Mouse (Mus musculus) spleen, postnatal 36 days (tissue): ENCODE measurements around the gene Ptges3.
"Not testable (repeated sequence)": the region's sequence is repeated elsewhere in the genome, so short reads cannot be mapped to it uniquely, and the experiment has no call there.

ENCODE experiments used
- DNase-seq, 2 experiments: peaks; one replicate each; pipeline ENCODE4 v3.0.0; 2022; ENCODE audit warnings: low spot score in 2 of 2, mixed read lengths in 1 of 2

Gene Ptges3

DNA sequence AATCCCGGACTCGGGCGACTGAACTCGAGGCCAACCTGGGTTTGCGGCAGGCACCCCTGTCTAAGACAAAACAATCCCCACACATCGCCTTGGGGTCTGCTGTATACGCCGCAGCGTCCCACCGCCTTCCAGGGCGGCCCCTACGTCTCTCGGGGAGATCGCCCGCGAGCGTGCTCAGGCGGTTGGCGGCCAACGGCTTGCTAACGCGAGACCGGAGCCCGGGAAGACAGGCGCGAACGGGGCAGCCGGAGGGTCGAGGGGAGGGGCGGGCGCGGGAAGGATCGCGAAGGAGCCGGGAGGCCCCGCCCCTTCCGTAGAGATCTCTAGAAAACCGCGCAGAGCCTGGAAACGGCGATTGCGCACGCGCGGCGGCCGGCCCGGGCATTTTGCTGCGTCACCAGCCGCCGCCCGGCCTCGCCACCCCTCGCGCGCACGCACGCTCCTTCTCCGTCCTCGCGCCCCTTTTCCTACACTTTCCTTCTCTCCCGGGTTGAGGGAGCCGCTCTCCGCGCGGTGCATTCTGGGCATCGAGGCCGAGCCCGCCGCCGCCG lies at the start of gene Ptges3:
Gene Ptges3 (plus strand): TSS at position 354 of the 551 bp plus-strand sequence.
- peak; percentile 92 to 94 for DNase-seq

GRCm38 (mm10) chr10:128009735-128010134 lies 49.0 kb upstream of the Ptges3 start:
- DNase-seq: no peak

DNA sequence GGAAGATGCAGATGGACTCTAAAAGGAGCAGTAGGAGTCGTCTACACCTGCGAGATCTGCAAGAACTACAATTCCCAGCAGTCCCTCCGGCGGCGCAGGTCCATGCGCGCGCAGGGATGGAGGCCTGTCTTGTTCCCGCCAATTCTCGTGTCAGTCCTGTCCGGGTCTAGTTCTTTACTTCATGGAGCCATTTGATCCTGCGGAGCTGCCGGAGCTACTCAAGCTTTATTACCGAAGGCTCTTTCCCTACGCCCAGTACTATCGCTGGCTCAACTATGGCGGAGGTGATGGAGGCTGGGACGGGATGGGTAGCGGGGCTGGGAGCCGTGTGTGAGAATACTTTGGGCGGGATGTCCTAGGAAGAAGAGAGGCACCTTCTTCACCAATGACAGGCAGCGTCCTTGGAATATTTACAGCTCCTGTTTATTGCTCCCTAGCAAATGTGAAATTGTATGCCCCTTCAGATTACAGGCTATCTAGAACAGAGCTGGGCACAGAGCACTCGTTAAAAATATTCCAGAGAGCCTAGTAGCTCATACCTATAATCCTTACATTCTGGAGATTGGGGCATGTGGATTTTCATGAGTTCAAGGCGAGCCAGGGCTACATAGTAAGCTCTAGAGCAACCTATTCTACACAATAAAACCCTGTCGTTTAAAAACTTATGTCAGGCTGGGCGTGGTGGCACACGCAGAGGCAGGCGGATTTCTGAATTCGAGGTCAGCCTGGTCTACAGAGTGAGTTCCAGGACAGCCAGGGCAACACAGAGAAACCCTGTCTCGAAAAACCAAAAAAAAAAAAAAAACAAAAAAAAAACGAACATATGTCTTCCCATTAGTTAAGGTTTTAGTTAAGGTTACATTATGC lies 43.5 kb upstream of the Ptges3 start, which contains the start of gene Prim1:
Gene Prim1 (plus strand): TSS at position 101 of the 867 bp plus-strand sequence.
- DNase-seq: peak; percentile 81 to 86

GRCm38 (mm10) chr10:128022196-128022595 lies 36.6 kb upstream of the Ptges3 start:
- no peak for DNase-seq

DNA sequence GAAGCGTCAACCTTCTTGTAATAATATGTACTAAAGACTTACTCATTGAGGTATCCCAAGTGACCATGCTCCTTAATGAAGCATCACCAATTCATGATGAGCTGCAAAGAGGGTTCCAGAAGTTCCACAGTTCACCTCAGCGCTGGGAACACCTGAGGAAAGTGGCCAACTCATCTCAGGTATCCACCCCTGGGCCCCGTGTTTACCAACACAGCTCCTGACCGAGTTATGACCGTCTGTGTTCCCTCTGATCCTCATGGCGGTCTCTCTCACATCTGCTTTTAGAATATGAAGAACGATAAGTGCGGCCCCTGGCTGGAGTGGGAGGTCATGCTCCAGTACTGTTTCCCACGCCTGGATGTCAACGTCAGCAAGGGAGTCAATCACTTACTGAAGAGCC lies 35.3 kb upstream of the Ptges3 start:
- no peak for DNase-seq

DNA sequence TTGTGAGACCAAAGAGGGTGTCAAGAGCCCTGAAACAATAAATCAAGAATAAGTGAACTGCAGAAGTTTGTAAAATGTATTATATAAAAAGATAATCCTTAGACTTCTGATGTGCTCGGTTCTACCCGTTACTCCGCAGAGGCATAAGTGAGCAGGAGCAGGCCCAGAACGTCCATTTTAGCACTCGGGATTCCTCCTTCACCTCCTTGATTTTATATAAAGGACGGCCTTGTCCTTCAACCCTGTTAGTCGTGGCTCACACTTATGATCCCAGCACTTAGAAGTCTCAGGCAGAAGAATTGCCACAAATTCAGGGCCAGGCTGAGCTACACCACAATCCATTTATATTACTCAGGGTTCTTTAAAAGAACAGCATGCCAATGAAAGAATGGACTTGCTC lies 28.8 kb upstream of the Ptges3 start:
- DNase-seq: no peak

DNA sequence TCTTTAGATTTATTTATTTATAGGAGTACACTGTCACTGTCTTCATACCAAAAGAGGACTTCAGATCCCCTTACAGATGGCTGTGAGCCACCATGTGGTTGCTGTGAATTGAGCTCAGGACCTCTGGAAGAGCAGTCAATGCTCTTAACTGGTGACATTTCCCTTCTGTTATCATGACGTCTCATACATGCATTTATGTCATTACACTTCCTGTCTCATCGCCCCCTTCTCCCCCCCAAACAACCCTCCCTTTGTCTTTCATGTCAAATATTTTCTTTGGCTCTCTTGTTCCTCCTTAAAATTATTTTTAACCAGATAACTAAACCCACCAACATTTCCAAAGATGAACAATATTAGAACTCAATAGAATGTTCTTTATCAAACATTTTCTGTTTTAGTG lies 27.9 kb upstream of the Ptges3 start:
- no peak for DNase-seq

DNA sequence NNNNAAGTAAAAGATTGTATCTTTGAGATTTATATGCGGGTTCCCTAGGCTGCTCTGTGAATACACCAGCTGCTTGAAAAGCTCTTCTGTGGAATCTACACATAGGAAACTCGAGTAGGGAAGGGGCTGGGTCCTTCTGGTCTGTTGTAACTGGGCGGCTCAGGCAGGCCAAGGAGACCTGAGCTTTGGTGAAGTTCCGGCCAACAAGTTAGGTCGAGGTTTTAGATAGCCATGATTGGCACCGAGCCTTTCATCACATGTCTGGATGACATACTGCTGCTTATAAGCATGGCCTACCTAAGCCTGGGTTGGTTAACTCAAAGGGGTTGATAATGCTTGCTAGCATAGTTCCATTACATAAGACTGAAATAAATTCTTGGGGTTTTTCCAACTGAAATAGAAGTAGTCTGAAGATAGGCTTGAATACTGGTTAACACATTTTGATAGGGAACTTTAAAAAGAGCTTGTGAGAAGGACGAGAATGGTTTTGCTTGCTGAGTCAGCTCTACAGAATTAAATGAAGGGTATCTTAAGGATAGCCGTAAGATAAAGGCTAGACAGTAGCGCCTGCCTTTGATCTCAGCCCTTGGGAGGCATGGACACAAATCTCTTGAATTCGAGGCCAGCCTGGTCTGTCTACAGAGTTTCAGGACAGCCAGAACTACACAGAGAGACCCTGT lies 21.9 kb upstream of the Ptges3 start:
- DNase-seq: peak; percentile 30 to 41

DNA sequence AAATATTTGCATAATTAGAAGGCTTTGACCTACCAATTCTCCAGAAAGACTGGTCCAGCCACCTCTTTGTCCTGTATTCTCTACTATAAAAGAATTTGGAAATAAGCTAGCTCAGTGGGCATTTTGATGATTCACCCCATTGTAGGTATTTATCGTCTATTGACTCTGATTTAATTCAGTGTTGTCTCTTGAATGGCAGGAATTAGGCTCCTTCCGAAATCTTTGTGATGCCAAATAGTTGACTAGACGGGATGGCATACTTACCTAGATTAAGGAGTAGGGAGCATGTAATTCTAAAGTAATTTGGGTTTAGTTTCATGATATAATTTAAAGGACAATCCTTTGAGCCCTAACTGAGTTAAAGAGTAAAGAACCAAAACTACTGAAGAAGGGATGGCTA lies 20.8 kb upstream of the Ptges3 start:
- no peak for DNase-seq

DNA sequence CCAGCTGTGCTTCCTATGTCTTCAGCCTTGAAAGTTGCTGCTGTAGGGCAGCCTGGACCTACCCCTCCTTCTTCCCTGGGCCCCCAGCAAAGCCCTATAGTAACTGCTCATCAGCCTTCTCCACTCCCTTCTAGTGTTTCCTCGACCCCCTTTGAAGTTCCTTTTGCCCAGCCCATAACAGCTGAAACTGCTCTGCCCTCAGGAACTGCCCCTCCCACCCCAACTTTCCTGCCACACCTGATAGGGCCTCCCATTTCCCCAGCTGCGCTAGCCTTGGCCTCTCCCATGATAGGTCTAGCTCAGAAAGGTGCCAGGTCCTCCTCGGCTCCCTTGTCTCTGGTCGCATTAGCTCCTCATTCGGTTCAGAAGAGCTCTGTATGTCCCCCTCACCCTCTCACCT lies 19.6 kb upstream of the Ptges3 start:
- DNase-seq: peak; percentile 25 to 26

DNA sequence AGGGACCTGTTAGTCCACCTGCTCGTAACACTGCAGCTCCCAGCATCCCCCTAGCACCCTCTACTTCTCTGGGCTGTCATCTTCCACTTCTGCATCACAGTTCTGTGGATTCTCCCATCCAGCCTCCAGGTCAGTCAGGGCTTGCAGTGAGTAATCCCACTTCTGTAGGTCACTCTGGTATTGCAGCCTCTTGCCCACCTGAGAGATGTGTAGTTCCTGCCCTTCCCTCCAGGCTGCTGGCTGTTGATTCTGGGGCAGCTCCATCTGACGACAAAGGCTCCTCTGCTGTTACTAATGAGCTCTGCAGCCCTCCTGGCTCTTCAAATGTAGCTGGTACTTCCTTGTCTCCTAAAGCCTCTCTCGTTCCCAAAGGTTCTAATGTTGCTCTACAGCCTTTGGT lies 18.9 kb upstream of the Ptges3 start:
- no peak for DNase-seq

DNA sequence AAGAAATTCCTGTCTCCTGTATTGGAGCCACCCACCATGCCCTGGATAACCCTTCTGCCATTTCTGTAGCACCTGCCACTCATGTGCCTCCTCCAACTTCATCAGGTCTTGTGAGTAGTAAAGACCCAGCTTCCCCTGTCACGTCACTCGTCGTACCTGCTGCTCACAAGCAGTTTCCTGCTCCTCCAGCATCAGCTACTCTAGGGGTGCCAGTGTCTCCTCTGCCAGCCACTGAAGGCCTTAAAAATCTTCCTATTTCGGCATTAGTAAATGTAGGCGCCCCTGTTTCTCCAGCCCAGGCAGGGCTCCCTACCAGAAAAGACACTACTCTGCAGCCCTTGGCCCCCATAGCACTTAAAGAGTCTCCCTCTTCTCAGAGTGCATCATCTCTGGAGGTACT lies 18.5 kb upstream of the Ptges3 start:
- DNase-seq: no peak

DNA sequence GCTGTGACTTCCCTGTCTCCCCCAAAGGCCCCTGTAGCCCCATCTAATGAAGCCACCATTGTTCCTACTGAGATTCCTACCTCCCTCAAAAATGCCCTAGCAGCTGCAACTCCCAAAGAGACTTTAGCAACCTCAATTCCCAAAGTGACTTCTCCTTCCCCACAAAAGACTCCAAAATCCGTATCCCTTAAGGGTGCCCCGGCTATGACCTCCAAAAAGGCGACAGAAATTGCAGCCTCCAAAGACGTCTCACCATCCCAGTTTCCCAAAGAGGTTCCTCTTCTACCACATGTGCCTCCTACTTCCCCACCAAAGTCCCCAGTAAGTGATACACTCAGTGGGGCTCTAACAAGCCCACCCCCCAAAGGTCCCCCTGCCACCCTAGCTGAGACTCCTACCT lies 17.1 kb upstream of the Ptges3 start:
- DNase-seq: no peak

GRCm38 (mm10) chr10:128042466-128042865 lies 16.3 kb upstream of the Ptges3 start:
- no peak for DNase-seq

- DNase-seq: no peak
These were observed 15.5 kb upstream of the Ptges3 start for GRCm38 (mm10) chr10:128043041-128043835.

DNA sequence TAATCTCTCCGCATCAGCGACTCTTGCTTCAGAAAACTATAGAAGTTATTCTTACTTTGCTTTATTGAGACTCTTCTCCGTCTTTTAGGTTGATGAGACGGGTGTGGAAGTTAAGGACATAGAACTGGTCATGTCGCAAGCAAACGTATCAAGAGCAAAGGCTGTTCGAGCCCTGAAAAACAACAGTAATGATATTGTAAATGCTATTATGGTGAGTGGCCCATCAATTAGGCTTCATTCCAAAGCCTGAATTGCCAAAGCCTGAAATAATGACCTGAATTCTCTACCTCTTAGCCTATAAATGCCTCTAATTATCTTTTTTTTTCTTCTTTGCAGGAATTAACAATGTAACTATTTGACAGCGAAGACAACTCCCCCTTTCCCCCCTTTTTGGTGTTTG lies 10.6 kb upstream of the Ptges3 start:
- no peak for DNase-seq

- no peak for DNase-seq
These were observed 9.0 kb upstream of the Ptges3 start for GRCm38 (mm10) chr10:128049741-128050140.

- DNase-seq: no peak
These were observed 8.4 kb upstream of the Ptges3 start for GRCm38 (mm10) chr10:128050355-128050754.

- no peak for DNase-seq
These were observed 7.2 kb upstream of the Ptges3 start for GRCm38 (mm10) chr10:128051589-128051988.

DNA sequence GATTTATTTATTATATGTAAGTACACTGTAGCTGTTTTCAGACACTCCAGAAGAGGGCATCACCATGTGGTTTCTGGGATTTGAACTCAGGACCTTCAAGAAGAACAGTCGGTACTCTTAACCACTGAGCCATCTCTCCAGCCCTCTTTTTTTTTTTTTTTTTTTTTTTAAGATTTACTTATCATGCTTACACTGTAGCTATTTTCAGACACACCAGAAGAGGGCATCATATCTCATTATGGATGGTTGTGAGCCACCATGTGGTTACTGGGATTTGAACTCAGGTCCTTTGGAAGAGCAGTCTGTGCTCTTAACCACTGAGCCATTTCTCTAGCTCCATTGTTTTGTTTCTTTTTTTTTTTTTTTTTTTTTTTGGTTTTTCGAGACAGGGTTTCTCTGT lies 6.6 kb upstream of the Ptges3 start:
- DNase-seq: not testable (repeated sequence)

GRCm38 (mm10) chr10:128053001-128053400 lies 5.8 kb upstream of the Ptges3 start:
- no peak for DNase-seq

- no peak for DNase-seq
These were observed 570 bp upstream of the Ptges3 start for GRCm38 (mm10) chr10:128058184-128058583.
